Mouse (Mus musculus) ES-E14 (cell line): ENCODE results near the gene Peli1.

Experiments
- CHD2 ChIP-seq: IDR thresholded peaks from 2 replicates; pipeline ENCODE4 v1.6.1; 2014; ENCODE audit warnings: mild to moderate bottlenecking, low read depth, low read length, inconsistent platforms
- HCFC1 ChIP-seq: IDR thresholded peaks from 2 replicates; pipeline ENCODE4 v1.6.1; 2012; ENCODE audit warnings: low read length, inconsistent platforms, borderline replicate concordance; ENCODE audit not compliant: insufficient read depth
- MAFK ChIP-seq: IDR thresholded peaks from 2 replicates; pipeline ENCODE4 v1.6.1; 2014; ENCODE audit warnings: mild to moderate bottlenecking, low read depth, low read length, inconsistent platforms; ENCODE audit not compliant: insufficient read depth
- ZC3H11A ChIP-seq: IDR thresholded peaks from 2 replicates; pipeline ENCODE4 v1.6.1; 2012; ENCODE audit warnings: low read depth, mild to moderate bottlenecking, inconsistent platforms, low read length, borderline replicate concordance
- ZNF384 ChIP-seq: IDR thresholded peaks from 2 replicates; pipeline ENCODE4 v1.6.1; 2012; ENCODE audit warnings: low read depth, low read length, inconsistent platforms

- TF ChIP-seq MAFK (no peak), ZC3H11A (no peak), ZNF384 (no peak), HCFC1 (no peak), CHD2 (no peak)
Observed at GRCm38 (mm10) chr11:21139453-21139852, 48.4 kb downstream of the Peli1 start.
